Mouse (Mus musculus) cerebellum, adult (tissue): ENCODE data around the gene Olfr325.

ENCODE experiments used
- ATAC-seq: cut with Nextera tagmentation; 2 replicates; pipeline ENCODE4 v1.9.2; 2017; ENCODE audit warnings: mild to moderate bottlenecking, moderate library complexity, mixed read lengths; ENCODE audit not compliant: insufficient number of reproducible peaks, low FRiP score, low TSS enrichment

Olfr325 gene

DNA sequence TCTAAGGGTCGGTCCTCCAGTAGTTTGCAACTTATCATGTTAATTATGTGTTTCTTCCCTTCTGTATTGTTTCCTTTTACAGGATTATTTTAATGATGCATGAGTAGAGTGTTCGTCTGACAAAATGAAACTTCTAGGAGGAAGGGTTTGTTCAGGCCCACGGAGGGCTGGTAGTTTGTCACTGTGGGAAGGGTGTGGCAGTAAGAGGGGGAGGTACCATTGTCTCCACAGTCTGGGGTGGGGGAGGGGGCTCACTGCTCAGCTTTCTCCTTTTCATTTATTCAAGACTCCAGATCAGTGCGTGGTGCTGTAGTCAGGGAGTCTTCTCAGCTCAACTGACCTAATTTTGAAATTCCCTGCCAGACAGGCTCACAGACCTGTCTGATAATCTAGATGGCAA, 48.6 kb downstream of the Olfr325 start:
- no peak for ATAC-seq

DNA sequence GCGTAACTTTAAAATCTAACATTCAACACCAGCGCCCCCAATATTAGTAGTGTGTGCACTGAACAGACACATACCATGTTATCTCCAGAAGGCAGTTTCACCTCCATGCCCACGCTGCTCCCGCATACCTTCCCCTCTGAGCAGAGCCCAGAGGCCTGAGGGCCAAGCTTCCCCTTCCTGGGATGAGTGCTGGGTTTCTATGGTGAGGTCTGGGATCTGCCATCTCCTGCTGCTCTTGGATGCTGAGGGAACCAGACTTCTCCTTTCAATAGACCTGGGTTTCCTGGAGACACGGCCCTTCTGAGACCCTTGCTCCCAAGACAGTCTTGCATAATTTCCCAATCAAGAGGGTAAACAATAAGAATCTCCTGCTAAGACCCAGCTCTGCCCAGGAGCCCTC, 52.9 kb downstream of the Olfr325 start, which contains the start of gene Olfr323:
TSS of gene Olfr323 (minus strand) at position 101 of the 400 bp plus-strand sequence.
- no peak for ATAC-seq
